Mouse (Mus musculus): ENCODE data around the gene Rab3gap1. TPM values are rescaled to one million over a fixed set of nuclear protein-coding genes. Genes with fewer than 3 reads are reported as not detected.

Gene Rab3gap1
- polyA plus RNA-seq, 1 experiment from 2014 or later = 21.1 TPM

GRCm38 (mm10) chr1:127854486-127855222, 13.9 kb upstream of the Rab3gap1 start, which contains the start of gene Map3k19:
Gene Map3k19 (minus strand): TSS chr1:127855031.
- Histone ChIP-seq H3K27ac (ENCODE audit: low read depth, low read length) (no peak within 1 kb of the TSS), H3K27me3 (replicated peaks; ENCODE audit: control insufficient read depth, insufficient read depth, low read length) (no peaks in the 10 kb centered on the region), H3K4me3 (ENCODE audit: low read length) (peak within 1 kb of the TSS; percentile 2; the same call in 1 of the 2 replicates), H3K36me3 (ENCODE audit: control insufficient read depth, insufficient read depth, low read length) (no peaks in the 10 kb centered on the region), H3K9ac (ENCODE audit: low read depth, low read length) (no peak within 1 kb of the TSS), H3K4me1 (ENCODE audit: control insufficient read depth, insufficient read depth, low read depth, low read length) (no peaks in the 10 kb centered on the region), H3K4me2 (ENCODE audit: low read length) (no peak within 1 kb of the TSS; the same call in 1 of the 2 replicates), H3K9me3 (ENCODE audit: control insufficient read depth, low read length) (peaks cover 3% of the 10 kb centered on the region; the same call in 1 of the 2 replicates)
- ATAC-seq = 0 out of 2 replicates have a peak, but pooled peaks have one; percentile 50
- 62% methylated on average over 14 of the region's 14 CpGs for WGBS

GRCm38 (mm10) chr1:127858945-127859648, 9.5 kb upstream of the Rab3gap1 start:
- Histone ChIP-seq H3K4me1 (ENCODE audit: control insufficient read depth, insufficient read depth, low read depth, low read length) (no peaks in the 10 kb centered on the region), H3K27ac (ENCODE audit: low read depth, low read length) (no peak overlapping the region), H3K9ac (ENCODE audit: low read depth, low read length) (no peak overlapping the region), H3K4me3 (ENCODE audit: low read length) (no peak overlapping the region), H3K9me3 (ENCODE audit: control insufficient read depth, low read length) (no peaks in the 10 kb centered on the region), H3K27me3 (replicated peaks; ENCODE audit: control insufficient read depth, insufficient read depth, low read length) (no peaks in the 10 kb centered on the region), H3K36me3 (ENCODE audit: control insufficient read depth, insufficient read depth, low read length) (no peaks in the 10 kb centered on the region), H3K4me2 (ENCODE audit: low read length) (no peak overlapping the region)
- 84% methylated on average over 9 of the region's 9 CpGs for WGBS
- ATAC-seq = no peak

GRCm38 (mm10) chr1:127859799-127860400, 8.7 kb upstream of the Rab3gap1 start:
- WGBS = 88% methylated on average over 6 of the region's 6 CpGs
- H3K27me3 ChIP-seq (replicated peaks; ENCODE audit: control insufficient read depth, insufficient read depth, low read length) = no peaks in the 10 kb centered on the region

GRCm38 (mm10) chr1:127860492-127860891, 8.1 kb upstream of the Rab3gap1 start:
- 94% methylated on average over 4 of the region's 4 CpGs for WGBS
- H3K9me3 ChIP-seq (ENCODE audit: control insufficient read depth, low read length) = no peaks in the 10 kb centered on the region

More at GRCm38 (mm10) chr1:127859799-127860400, 8.7 kb upstream of the Rab3gap1 start:
- no peaks in the 10 kb centered on the region for H3K9me3 ChIP-seq (ENCODE audit: control insufficient read depth, low read length)
- no peaks in the 10 kb centered on the region for H3K36me3 ChIP-seq (ENCODE audit: control insufficient read depth, insufficient read depth, low read length)
- no peaks in the 10 kb centered on the region for H3K4me1 ChIP-seq (ENCODE audit: control insufficient read depth, insufficient read depth, low read depth, low read length)
- H3K4me2 ChIP-seq (ENCODE audit: low read length) = no peak overlapping the region
- H3K4me3 ChIP-seq (ENCODE audit: low read length) = no peak overlapping the region
- H3K9ac ChIP-seq (ENCODE audit: low read depth, low read length) = no peak overlapping the region
- H3K27ac ChIP-seq (ENCODE audit: low read depth, low read length) = no peak overlapping the region
- no peak for ATAC-seq

GRCm38 (mm10) chr1:127861900-127862299, 6.7 kb upstream of the Rab3gap1 start:
- no peak for ATAC-seq
- WGBS = 94% methylated on average over 5 of the region's 5 CpGs

More at GRCm38 (mm10) chr1:127860492-127860891, 8.1 kb upstream of the Rab3gap1 start:
- Histone ChIP-seq H3K4me1 (ENCODE audit: control insufficient read depth, insufficient read depth, low read depth, low read length) (no peaks in the 10 kb centered on the region), H3K4me3 (ENCODE audit: low read length) (no peak overlapping the region), H3K27ac (ENCODE audit: low read depth, low read length) (no peak overlapping the region), H3K4me2 (ENCODE audit: low read length) (no peak overlapping the region), H3K9ac (ENCODE audit: low read depth, low read length) (no peak overlapping the region), H3K27me3 (replicated peaks; ENCODE audit: control insufficient read depth, insufficient read depth, low read length) (no peaks in the 10 kb centered on the region), H3K36me3 (ENCODE audit: control insufficient read depth, insufficient read depth, low read length) (no peaks in the 10 kb centered on the region)
- no peak for ATAC-seq

GRCm38 (mm10) chr1:127863806-127864205, 4.8 kb upstream of the Rab3gap1 start:
- H3K27ac ChIP-seq (ENCODE audit: low read depth, low read length) = no peak overlapping the region
- no peaks in the 10 kb centered on the region for H3K4me1 ChIP-seq (ENCODE audit: control insufficient read depth, insufficient read depth, low read depth, low read length)
- H3K36me3 ChIP-seq (ENCODE audit: control insufficient read depth, insufficient read depth, low read length) = no peaks in the 10 kb centered on the region
- no peak for ATAC-seq
- 48% methylated on average over 7 of the region's 7 CpGs for WGBS
- no peak overlapping the region for H3K9ac ChIP-seq (ENCODE audit: low read depth, low read length)
- no peak overlapping the region for H3K4me2 ChIP-seq (ENCODE audit: low read length)
- no peaks in the 10 kb centered on the region for H3K27me3 ChIP-seq (replicated peaks; ENCODE audit: control insufficient read depth, insufficient read depth, low read length)
- no peaks in the 10 kb centered on the region for H3K9me3 ChIP-seq (ENCODE audit: control insufficient read depth, low read length)
- no peak overlapping the region for H3K4me3 ChIP-seq (ENCODE audit: low read length)

More at GRCm38 (mm10) chr1:127861900-127862299, 6.7 kb upstream of the Rab3gap1 start:
- Histone ChIP-seq H3K4me1 (ENCODE audit: control insufficient read depth, insufficient read depth, low read depth, low read length) (no peaks in the 10 kb centered on the region), H3K27me3 (replicated peaks; ENCODE audit: control insufficient read depth, insufficient read depth, low read length) (no peaks in the 10 kb centered on the region), H3K9ac (ENCODE audit: low read depth, low read length) (no peak overlapping the region), H3K27ac (ENCODE audit: low read depth, low read length) (no peak overlapping the region), H3K4me3 (ENCODE audit: low read length) (no peak overlapping the region), H3K9me3 (ENCODE audit: control insufficient read depth, low read length) (no peaks in the 10 kb centered on the region), H3K4me2 (ENCODE audit: low read length) (no peak overlapping the region), H3K36me3 (ENCODE audit: control insufficient read depth, insufficient read depth, low read length) (no peaks in the 10 kb centered on the region)

- peak overlapping the region; percentile 83 for H3K4me3 ChIP-seq (ENCODE audit: low read length)
- peaks cover 5% of the 10 kb centered on the region for H3K4me1 ChIP-seq (ENCODE audit: control insufficient read depth, insufficient read depth, low read depth, low read length)
- 41% methylated on average over 8 of the region's 8 CpGs for WGBS
- H3K4me2 ChIP-seq (ENCODE audit: low read length) = peak overlapping the region; percentile 68
- ATAC-seq = no peak
- H3K36me3 ChIP-seq (ENCODE audit: control insufficient read depth, insufficient read depth, low read length) = 0 out of 2 replicates have a peak, but pooled peaks cover 2% of the 10 kb centered on the region
- H3K27me3 ChIP-seq (replicated peaks; ENCODE audit: control insufficient read depth, insufficient read depth, low read length) = no peaks in the 10 kb centered on the region
- H3K9ac ChIP-seq (ENCODE audit: low read depth, low read length) = peak overlapping the region; percentile 86
- no peaks in the 10 kb centered on the region for H3K9me3 ChIP-seq (ENCODE audit: control insufficient read depth, low read length)
- H3K27ac ChIP-seq (ENCODE audit: low read depth, low read length) = peak overlapping the region; percentile 87; the same call in 1 of the 2 replicates
These were observed 703 bp downstream of the Rab3gap1 start for GRCm38 (mm10) chr1:127869276-127869675.

GRCm38 (mm10) chr1:127899401-127899800, 30.8 kb downstream of the Rab3gap1 start:
- no peak overlapping the region for H3K4me2 ChIP-seq (ENCODE audit: low read length)

More at GRCm38 (mm10) chr1:127899401-127899800, 30.8 kb downstream of the Rab3gap1 start:
- no peak overlapping the region for H3K27ac ChIP-seq (ENCODE audit: low read depth, low read length)
- no peak overlapping the region for H3K4me3 ChIP-seq (ENCODE audit: low read length)
- no peak overlapping the region for H3K9ac ChIP-seq (ENCODE audit: low read depth, low read length)
- H3K36me3 ChIP-seq (ENCODE audit: control insufficient read depth, insufficient read depth, low read length) = no peaks in the 10 kb centered on the region
- H3K9me3 ChIP-seq (ENCODE audit: control insufficient read depth, low read length) = no peaks in the 10 kb centered on the region
- no peaks in the 10 kb centered on the region for H3K4me1 ChIP-seq (ENCODE audit: control insufficient read depth, insufficient read depth, low read depth, low read length)
- no peak for ATAC-seq
- H3K27me3 ChIP-seq (replicated peaks; ENCODE audit: control insufficient read depth, insufficient read depth, low read length) = no peaks in the 10 kb centered on the region
- 78% methylated on average over 1 of the region's 1 CpGs for WGBS

Measured in hindbrain, embryonic 16.5 days (tissue).